Mouse (Mus musculus) layer of hippocampus, postnatal 25 days (tissue): ENCODE data around the gene Lcp2. TPM values are rescaled to one million over a fixed set of nuclear protein-coding genes. Genes with fewer than 3 reads are reported as not detected.

Source experiments
- DNase-seq, 2 experiments: peaks; one replicate each; pipeline ENCODE4 v3.0.0; 2022; ENCODE audit warnings: mixed read lengths in 2 of 2, low spot score in 1 of 2; ENCODE audit errors: extremely low spot score in 1 of 2
- total RNA-seq, 2 experiments: library from RNA; stranded (reverse); gene quantifications; 2 replicates each; pipeline ENCODE4 v1.2.3; 2021

The Lcp2 gene
- total RNA-seq, 2 experiments from 2014 or later: 3.2 to 3.3 TPM

- DNase-seq: no peak
These were observed 3.9 kb upstream of the Lcp2 start for GRCm38 (mm10) chr11:34042808-34043207.

DNA sequence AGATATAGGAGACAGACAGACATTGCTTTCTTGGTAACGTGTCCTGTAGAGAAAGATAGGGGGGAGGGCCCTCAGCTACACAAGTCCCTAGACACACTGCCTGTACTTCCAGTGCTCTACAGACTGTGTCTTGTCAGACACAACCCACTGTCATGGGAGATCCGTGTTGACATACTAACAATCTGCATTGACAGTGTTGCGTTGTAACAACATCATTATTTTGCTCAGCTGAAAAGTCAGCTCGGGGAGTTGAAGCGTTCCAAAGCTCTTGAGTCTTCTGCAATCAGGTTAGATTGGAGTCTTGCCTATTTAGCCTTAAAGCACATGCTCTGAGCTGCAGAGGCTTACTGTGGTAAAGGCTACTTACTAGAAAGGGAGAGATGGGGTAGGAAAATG, 820 bp downstream of the Lcp2 start:
- DNase-seq: no peak

- no peak for DNase-seq
These were observed 1.8 kb downstream of the Lcp2 start for GRCm38 (mm10) chr11:34048375-34049124.

DNA sequence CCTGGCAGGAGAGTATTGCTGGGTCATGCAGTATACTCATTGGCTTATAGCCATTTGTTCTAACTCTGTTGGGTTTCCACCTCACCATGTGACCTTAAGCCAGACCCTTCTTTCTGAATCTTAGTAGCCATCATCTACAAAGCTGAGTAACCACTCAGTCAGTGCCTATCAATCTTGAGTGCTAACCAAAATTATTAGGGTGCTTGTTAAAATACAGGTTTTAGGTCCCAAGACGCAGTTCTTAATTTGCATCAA, 2.3 kb downstream of the Lcp2 start:
- no peak for DNase-seq

GRCm38 (mm10) chr11:34050063-34050462, 3.3 kb downstream of the Lcp2 start:
- DNase-seq: no peak

DNA sequence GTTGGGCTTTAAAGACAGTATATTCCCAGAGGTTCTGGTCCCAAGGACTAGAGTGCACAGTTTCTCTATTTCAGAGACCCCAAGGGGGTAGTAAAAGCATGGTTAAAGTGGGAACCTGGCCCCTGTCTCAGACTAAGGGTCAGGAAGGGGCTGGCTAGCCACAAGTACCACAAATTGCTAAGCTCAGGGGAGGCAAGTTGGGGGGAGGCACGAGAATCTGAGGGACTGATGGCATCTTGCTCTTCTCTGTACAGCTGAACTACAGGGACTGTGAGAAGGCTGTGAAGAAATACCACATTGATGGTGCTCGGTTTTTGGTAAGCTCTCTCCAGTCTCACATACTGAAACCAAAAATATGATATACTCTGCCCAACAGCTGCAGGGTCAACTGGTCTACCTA, 3.9 kb downstream of the Lcp2 start:
- no peak for DNase-seq

GRCm38 (mm10) chr11:34053031-34053818, 6.5 kb downstream of the Lcp2 start:
- no peak for DNase-seq

DNA sequence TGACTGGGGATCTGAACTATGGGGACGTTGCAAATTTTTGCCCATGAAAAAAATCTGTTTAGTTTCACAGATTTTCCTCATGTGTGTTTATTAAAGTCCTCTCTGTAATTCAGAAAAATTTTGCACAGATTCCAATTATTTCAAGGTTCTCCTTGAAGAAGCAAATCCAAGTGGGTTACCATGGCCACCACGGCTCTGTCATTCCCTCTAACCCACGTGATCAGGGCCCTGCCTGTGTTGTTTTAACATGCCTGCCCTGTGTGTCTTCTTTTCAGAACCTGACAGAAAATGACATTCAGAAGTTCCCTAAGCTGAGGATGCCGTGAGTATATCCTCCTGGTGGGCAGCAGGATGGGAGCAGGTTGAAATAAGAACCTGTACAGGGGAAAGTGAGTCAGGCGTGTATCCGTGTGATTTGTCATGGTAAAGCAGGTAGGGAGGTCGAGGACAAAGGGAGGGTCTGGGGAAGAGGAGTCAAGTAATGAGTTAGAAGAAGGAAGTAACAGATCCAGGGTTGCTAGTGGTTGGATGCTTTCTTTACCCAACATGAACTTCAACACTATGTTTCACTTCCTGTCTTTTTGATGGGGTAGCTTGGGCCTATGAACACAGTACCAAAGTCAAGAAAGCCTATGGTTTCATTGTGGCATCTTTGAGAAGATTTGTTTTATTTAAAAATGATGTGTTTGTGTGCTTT, 7.5 kb downstream of the Lcp2 start:
- DNase-seq: no peak

- no peak for DNase-seq
These were observed 10.0 kb downstream of the Lcp2 start for GRCm38 (mm10) chr11:34056715-34057114.

GRCm38 (mm10) chr11:34058332-34058731, 11.6 kb downstream of the Lcp2 start:
- DNase-seq: no peak

DNA sequence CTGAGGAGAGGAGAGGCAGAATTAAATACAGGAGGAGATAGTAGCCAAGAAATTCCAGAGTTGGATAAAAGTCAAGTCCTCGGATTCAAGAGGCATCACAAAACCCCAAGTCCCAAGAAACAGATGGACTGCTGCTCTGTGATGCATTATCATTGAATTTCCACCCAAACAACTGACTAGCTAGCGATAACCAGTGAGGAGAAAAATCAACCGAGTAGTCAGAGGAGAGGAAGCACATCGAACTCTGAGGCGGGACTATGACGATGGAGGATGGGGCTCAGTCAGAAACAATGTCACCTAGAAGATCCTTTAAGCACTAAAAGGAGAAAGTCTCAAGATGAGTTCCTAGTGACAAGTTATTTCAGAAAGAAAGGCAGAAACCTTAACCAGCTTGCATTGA, 12.2 kb downstream of the Lcp2 start:
- DNase-seq: no peak

DNA sequence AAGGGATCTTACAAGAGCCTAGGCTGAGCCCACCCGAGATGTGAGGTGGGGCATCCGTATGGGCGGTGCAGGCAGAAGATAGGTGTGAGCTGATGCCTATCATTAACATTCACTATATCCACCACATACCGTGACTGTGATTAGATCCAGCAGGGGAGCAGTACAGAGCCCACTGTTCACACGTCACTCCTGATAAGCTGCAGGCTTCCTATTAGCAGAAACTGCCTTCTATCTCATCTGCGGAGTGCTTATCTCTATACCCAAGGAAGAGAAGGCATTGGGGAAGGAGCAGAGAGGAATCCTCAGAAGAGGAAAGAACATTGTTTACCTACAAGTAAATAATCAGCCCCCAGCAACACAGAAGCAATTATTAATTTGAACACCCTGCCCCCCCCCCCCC, 15.0 kb downstream of the Lcp2 start:
- no peak for DNase-seq

DNA sequence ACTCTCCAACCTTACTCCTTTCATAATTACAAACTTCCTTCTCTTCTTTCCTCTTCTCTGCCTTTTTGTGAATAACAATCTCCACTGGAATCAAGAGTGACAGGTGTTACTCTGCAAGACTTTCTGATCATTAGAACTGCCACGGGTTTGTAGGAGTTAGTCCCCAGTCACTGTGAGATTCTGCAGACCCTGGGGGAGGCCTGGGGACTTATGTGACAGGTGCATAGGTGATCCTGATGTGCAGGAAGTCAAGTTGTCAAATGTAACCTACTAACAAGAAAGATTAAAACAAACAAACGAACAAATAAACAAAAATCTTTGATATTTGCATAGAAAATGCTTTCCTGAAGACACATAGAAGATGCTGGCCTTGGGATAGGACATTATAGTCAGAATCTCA, 16.5 kb downstream of the Lcp2 start:
- DNase-seq: no peak

GRCm38 (mm10) chr11:34063702-34064485, 17.2 kb downstream of the Lcp2 start:
- no peak for DNase-seq

- DNase-seq: no peak
These were observed 23.9 kb downstream of the Lcp2 start for GRCm38 (mm10) chr11:34070596-34070995.

DNA sequence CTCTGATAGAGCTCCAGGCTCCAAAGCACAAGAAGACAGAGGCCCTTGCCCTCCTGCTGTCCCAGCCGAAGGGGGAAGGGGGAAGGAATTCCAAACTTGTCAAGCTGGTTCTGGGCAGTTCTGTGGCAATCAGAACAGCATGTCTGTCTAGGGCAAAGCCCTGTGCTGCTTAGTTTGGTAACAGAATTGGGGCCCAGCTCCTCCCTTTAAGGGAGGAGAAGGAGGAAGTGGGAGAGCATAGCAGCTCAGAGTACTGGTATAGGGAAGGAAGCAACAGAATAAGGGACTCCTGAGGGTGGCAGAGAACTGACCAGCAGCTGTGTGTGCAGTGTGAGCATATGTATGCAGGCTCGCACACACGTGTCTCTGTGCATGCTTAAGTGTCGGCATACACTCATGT, 25.6 kb downstream of the Lcp2 start:
- no peak for DNase-seq

DNA sequence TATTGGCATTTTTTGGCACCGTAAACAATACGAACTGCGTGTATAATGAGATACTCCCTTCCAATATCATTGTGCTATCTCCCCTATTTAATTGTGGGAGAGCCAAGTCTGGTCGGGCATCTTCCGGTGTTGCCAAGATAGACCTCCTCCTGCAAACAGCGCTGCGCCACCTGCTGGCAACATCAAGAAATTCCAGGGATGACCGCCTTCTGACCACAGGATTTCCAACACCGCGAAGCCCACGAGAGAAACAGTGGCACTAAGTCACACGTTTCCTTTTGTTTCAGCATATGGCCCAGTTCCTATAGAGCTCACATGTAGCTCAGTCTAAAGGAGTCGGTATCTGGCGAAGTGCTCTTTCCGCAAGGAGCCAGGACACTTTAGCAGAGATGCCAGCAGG, 27.1 kb downstream of the Lcp2 start:
- DNase-seq: peak; percentile 35 to 62

- no peak for DNase-seq
These were observed 31.1 kb downstream of the Lcp2 start for GRCm38 (mm10) chr11:34077870-34078269.

- DNase-seq: no peak
These were observed 31.9 kb downstream of the Lcp2 start for GRCm38 (mm10) chr11:34078581-34078980.

DNA sequence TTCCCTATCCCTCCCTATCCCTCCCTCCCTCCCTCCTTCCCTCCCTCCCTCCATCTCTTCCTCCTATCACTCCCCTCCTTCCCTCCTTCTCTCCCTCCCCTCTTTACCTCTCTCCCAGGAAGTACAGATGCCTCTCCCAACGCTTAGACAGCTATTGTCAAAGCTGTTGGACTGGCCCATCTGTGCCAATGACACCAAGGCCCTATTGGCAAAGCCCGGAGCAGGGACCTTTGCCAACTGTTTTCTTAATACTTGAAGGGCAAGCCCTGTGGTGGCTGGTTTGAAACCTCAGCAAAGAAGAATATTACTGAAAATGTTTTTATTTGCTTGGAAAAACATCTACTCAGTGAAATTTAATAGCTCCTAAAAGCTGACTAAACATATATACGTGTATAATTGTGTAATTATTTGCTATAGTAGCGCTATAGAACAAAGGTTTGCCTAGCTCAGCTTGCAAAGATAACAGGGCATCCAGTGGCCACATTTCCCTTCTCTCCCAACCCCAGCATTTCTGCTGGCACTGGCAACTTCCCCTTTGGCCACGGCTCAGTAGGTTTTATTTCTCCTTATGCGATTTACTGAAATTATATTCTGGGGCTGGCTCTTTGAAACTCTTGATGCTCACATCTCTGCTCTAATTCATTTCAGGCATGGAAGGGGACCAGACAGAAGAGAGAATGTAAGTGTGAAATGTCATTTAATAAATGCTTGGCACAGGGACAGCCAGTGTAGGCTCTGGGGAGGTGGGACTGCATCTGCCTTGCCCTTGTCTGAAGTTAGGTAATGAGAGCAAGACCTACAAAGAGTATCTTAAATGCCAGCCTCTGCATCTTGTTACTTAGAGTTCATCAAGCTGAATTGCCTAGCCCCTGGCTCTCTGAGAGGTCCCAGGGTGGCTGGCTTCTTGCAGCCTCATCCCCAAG, 33.1 kb downstream of the Lcp2 start:
- DNase-seq: no peak
